Mouse (Mus musculus) forebrain, embryonic 14.5 days (tissue): ENCODE results near the gene Hcn2. TPM values are rescaled to one million over a fixed set of nuclear protein-coding genes. Genes with fewer than 3 reads are reported as not detected.
A peak's percentile ranks its signal among the peaks of the same experiment; 100 is the strongest.

Experiments used
- ATAC-seq: fragments of 200-750 bp; cut with Nextera tagmentation; 2 replicates; pipeline ENCODE4 v1.8.0; 2017; ENCODE audit warnings: mild to moderate bottlenecking, moderate library complexity
- DNase-seq: peaks from one replicate; pipeline ENCODE4 v3.0.0-alpha.2; 2015; ENCODE audit warnings: low spot score
- H3K27ac ChIP-seq: fragments of 300-500 bp; sonication (generic); 2 replicates; pipeline ENCODE4 v1.5.1; 2014; ENCODE audit warnings: low read depth, mild to moderate bottlenecking, control low read depth, low read length, moderate library complexity
- H3K27me3 ChIP-seq: fragments of 300-500 bp; sonication (generic); replicated peaks from 2 replicates; pipeline ENCODE4 v1.6.1; 2014; ENCODE audit warnings: low read length, control low read depth, mixed read lengths; ENCODE audit not compliant: control insufficient read depth, insufficient read depth
- H3K36me3 ChIP-seq: fragments of 300-500 bp; sonication (generic); 2 replicates; pipeline ENCODE4 v1.6.1; 2014; ENCODE audit warnings: low read length, control low read depth; ENCODE audit not compliant: control insufficient read depth, insufficient read depth
- H3K4me1 ChIP-seq: fragments of 300-500 bp; sonication (generic); 2 replicates; pipeline ENCODE4 v1.6.1; 2014; ENCODE audit warnings: antibody characterized with exemption, low read length, control low read depth; ENCODE audit not compliant: control insufficient read depth, insufficient read depth
- H3K4me2 ChIP-seq: fragments of 300-500 bp; sonication (generic); 2 replicates; pipeline ENCODE4 v1.6.1; 2014; ENCODE audit warnings: mild to moderate bottlenecking, control low read depth, low read length
- H3K4me3 ChIP-seq: fragments of 300-500 bp; sonication (generic); 2 replicates; pipeline ENCODE4 v1.5.1; 2014; ENCODE audit warnings: low read depth, low read length, control low read depth
- H3K9ac ChIP-seq: fragments of 300-500 bp; sonication (generic); 2 replicates; pipeline ENCODE4 v1.6.1; 2014; ENCODE audit warnings: mild to moderate bottlenecking, low read length, control low read depth, moderate library complexity
- H3K9me3 ChIP-seq: fragments of 300-500 bp; sonication (generic); replicated peaks from 2 replicates; pipeline ENCODE4 v1.6.1; 2016; ENCODE audit warnings: low read length, control low read depth, mixed read lengths; ENCODE audit not compliant: control insufficient read depth
- WGBS: fragments of 180-500 bp; shearing (Covaris S2); extraction: QIAGEN DNeasy Blood & Tissue Kit; methylation state at CpG from one replicate; pipeline ENCODE4 v1.1.7; 2014; 5-methylcytosine and 5-hydroxymethylcytosine counted together
- polyA plus RNA-seq: library from polyadenylated mRNA; unstranded; fragments of >200 nt; fragmentation: Nextera tagmentation; extraction: Ambion mirVana; gene quantifications from 2 replicates; pipeline ENCODE4 v1.2.1, GENCODE M21; 2014

The Hcn2 gene
- polyA plus RNA-seq, 1 experiment from 2014 or later: 0.32 TPM

- H3K4me3 ChIP-seq: no peak overlapping the region
- no peaks in the 10 kb centered on the region for H3K27me3 ChIP-seq
- DNase-seq (no peak), ATAC-seq (no peak)
- no peaks in the 10 kb centered on the region for H3K36me3 ChIP-seq
- H3K9me3 ChIP-seq: no peaks in the 10 kb centered on the region
- no peaks in the 10 kb centered on the region for H3K4me1 ChIP-seq
- 36% methylated on average over 11 of the region's 11 CpGs for WGBS
- H3K27ac ChIP-seq: no peak overlapping the region
- H3K9ac ChIP-seq: no peak overlapping the region
- H3K4me2 ChIP-seq: no peak overlapping the region
Observed at GRCm38 (mm10) chr10:79726090-79726489, 9.7 kb downstream of the Hcn2 start.

- no peak overlapping the region for H3K4me2 ChIP-seq
- no peaks in the 10 kb centered on the region for H3K4me1 ChIP-seq
- peaks cover under 1% of the 10 kb centered on the region; the same call in 1 of the 2 replicates for H3K36me3 ChIP-seq
- no peak overlapping the region for H3K27ac ChIP-seq
- no peak overlapping the region for H3K9ac ChIP-seq
- H3K27me3 ChIP-seq: no peaks in the 10 kb centered on the region
- DNase-seq (no peak), ATAC-seq (no peak)
- no peaks in the 10 kb centered on the region for H3K9me3 ChIP-seq
- H3K4me3 ChIP-seq: no peak overlapping the region
- 76% methylated on average over 28 of the region's 28 CpGs for WGBS
Observed at GRCm38 (mm10) chr10:79728323-79729249, 12.2 kb downstream of the Hcn2 start.

GRCm38 (mm10) chr10:79729357-79729965 is 13.0 kb downstream of the Hcn2 start:
- 0 out of 2 replicates have a peak, but pooled peaks have one; percentile 27 for ATAC-seq
- DNase-seq: no peak
- 69% methylated on average over 13 of the region's 13 CpGs for WGBS
- no peak overlapping the region for H3K9ac ChIP-seq
- H3K4me2 ChIP-seq: no peak overlapping the region
- H3K9me3 ChIP-seq: no peaks in the 10 kb centered on the region
- peaks cover 9% of the 10 kb centered on the region; the same call in 1 of the 2 replicates for H3K36me3 ChIP-seq
- H3K27me3 ChIP-seq: no peaks in the 10 kb centered on the region
- H3K4me3 ChIP-seq: no peak overlapping the region
- no peak overlapping the region for H3K27ac ChIP-seq
- no peaks in the 10 kb centered on the region for H3K4me1 ChIP-seq

- DNase-seq: no peak
Observed at GRCm38 (mm10) chr10:79732500-79732899, 16.1 kb downstream of the Hcn2 start.

GRCm38 (mm10) chr10:79733847-79734246 is 17.4 kb downstream of the Hcn2 start:
- ATAC-seq: no peak
- no peak overlapping the region for H3K9ac ChIP-seq
- H3K36me3 ChIP-seq: peaks cover 52% of the 10 kb centered on the region
- WGBS: 91% methylated on average over 15 of the region's 15 CpGs
- no peak overlapping the region for H3K4me2 ChIP-seq
- H3K27ac ChIP-seq: no peak overlapping the region
- 0 out of 2 replicates have a peak, but pooled peaks cover 2% of the 10 kb centered on the region for H3K27me3 ChIP-seq
- H3K4me1 ChIP-seq: no peaks in the 10 kb centered on the region
- H3K4me3 ChIP-seq: no peak overlapping the region
- DNase-seq: no peak
- H3K9me3 ChIP-seq: peaks cover 6% of the 10 kb centered on the region

More at GRCm38 (mm10) chr10:79732500-79732899, 16.1 kb downstream of the Hcn2 start:
- Histone ChIP-seq H3K27ac (no peak overlapping the region), H3K4me2 (no peak overlapping the region), H3K27me3 (0 out of 2 replicates have a peak, but pooled peaks cover 2% of the 10 kb centered on the region), H3K4me3 (no peak overlapping the region), H3K9ac (no peak overlapping the region), H3K9me3 (0 out of 2 replicates have a peak, but pooled peaks cover 2% of the 10 kb centered on the region), H3K4me1 (no peaks in the 10 kb centered on the region), H3K36me3 (peaks cover 38% of the 10 kb centered on the region)
- no peak for ATAC-seq
- 96% methylated on average over 1 of the region's 1 CpGs for WGBS

GRCm38 (mm10) chr10:79735361-79735760 is 18.9 kb downstream of the Hcn2 start:
- Histone ChIP-seq H3K9me3 (peaks cover 19% of the 10 kb centered on the region), H3K36me3 (peaks cover 67% of the 10 kb centered on the region), H3K4me3 (no peak overlapping the region), H3K4me1 (no peaks in the 10 kb centered on the region), H3K27me3 (0 out of 2 replicates have a peak, but pooled peaks cover 2% of the 10 kb centered on the region), H3K9ac (no peak overlapping the region), H3K27ac (no peak overlapping the region), H3K4me2 (no peak overlapping the region)
- 42% methylated on average over 52 of the region's 52 CpGs for WGBS
- DNase-seq: no peak
- ATAC-seq: no peak

- no peak overlapping the region for H3K9ac ChIP-seq
- no peak overlapping the region for H3K27ac ChIP-seq
- ATAC-seq (no peak), DNase-seq (no peak)
- H3K4me2 ChIP-seq: no peak overlapping the region
- WGBS: 90% methylated on average over 14 of the region's 14 CpGs
- peaks cover 19% of the 10 kb centered on the region for H3K9me3 ChIP-seq
- H3K4me3 ChIP-seq: no peak overlapping the region
- no peaks in the 10 kb centered on the region for H3K4me1 ChIP-seq
- H3K36me3 ChIP-seq: peaks cover 80% of the 10 kb centered on the region
- H3K27me3 ChIP-seq: 0 out of 2 replicates have a peak, but pooled peaks cover 2% of the 10 kb centered on the region
Observed at GRCm38 (mm10) chr10:79736706-79737105, 20.3 kb downstream of the Hcn2 start.

- Histone ChIP-seq H3K4me1 (no peaks in the 10 kb centered on the region), H3K9me3 (peaks cover 19% of the 10 kb centered on the region), H3K4me2 (no peak overlapping the region), H3K9ac (no peak overlapping the region), H3K4me3 (no peak overlapping the region), H3K36me3 (peaks cover 95% of the 10 kb centered on the region), H3K27me3 (0 out of 2 replicates have a peak, but pooled peaks cover 2% of the 10 kb centered on the region), H3K27ac (no peak overlapping the region)
- DNase-seq (no peak), ATAC-seq (no peak)
- 88% methylated on average over 10 of the region's 10 CpGs for WGBS
Observed at GRCm38 (mm10) chr10:79738259-79738658, 21.8 kb downstream of the Hcn2 start.
